Mouse (Mus musculus) adrenal gland, postnatal 36 days (tissue): ENCODE measurements around the gene Prrc2b. TPM values are rescaled to one million over a fixed set of nuclear protein-coding genes. Genes with fewer than 3 reads are reported as not detected.

Source experiments
- DNase-seq, 2 experiments: peaks; one replicate each; pipeline ENCODE4 v3.0.0; 2021; ENCODE audit warnings: mixed read lengths in 1 of 2
- total RNA-seq, 2 experiments: library from RNA; stranded (reverse); gene quantifications; 2 replicates each; pipeline ENCODE4 v1.2.3; 2021

Gene Prrc2b
- total RNA-seq, 2 experiments from 2014 or later = 99.3 to 119 TPM

GRCm38 (mm10) chr2:32235433-32235832 is 84.6 kb downstream of the Prrc2b start:
- no peak for DNase-seq

- peak; percentile 93 for DNase-seq
These were observed 85.2 kb downstream of the Prrc2b start, which contains the start of gene Pomt1 for GRCm38 (mm10) chr2:32235886-32236759. Gene Pomt1, plus strand, starts transcription at chr2:32236590.

GRCm38 (mm10) chr2:32236760-32237487 is 86.0 kb downstream of the Prrc2b start:
- peak; percentile 69 to 71 for DNase-seq

GRCm38 (mm10) chr2:32237571-32237970 is 86.7 kb downstream of the Prrc2b start:
- DNase-seq = no peak

GRCm38 (mm10) chr2:32238708-32239435 is 88.0 kb downstream of the Prrc2b start:
- DNase-seq = no peak

GRCm38 (mm10) chr2:32240591-32240990 is 89.7 kb downstream of the Prrc2b start:
- no peak for DNase-seq

- no peak for DNase-seq
These were observed 92.1 kb downstream of the Prrc2b start for GRCm38 (mm10) chr2:32242986-32243385.

GRCm38 (mm10) chr2:32246741-32247140 is 95.9 kb downstream of the Prrc2b start:
- DNase-seq = peak; percentile 45 to 61

GRCm38 (mm10) chr2:32248377-32249361 is 97.8 kb downstream of the Prrc2b start:
- peak; percentile 69 to 74 for DNase-seq

GRCm38 (mm10) chr2:32251791-32252527 is 101.1 kb downstream of the Prrc2b start:
- peak in 1 of 2 experiments; percentile 45 for DNase-seq

GRCm38 (mm10) chr2:32252658-32253057 is 101.8 kb downstream of the Prrc2b start:
- peak in 1 of 2 experiments; percentile 40 for DNase-seq

- DNase-seq = no peak
These were observed 102.5 kb downstream of the Prrc2b start for GRCm38 (mm10) chr2:32253352-32253751.

- DNase-seq = peak in 1 of 2 experiments; percentile 35
These were observed 103.7 kb downstream of the Prrc2b start for GRCm38 (mm10) chr2:32254563-32254962.

GRCm38 (mm10) chr2:32256273-32256672 is 105.4 kb downstream of the Prrc2b start:
- DNase-seq = peak in 1 of 2 experiments; percentile 23

- peak in 1 of 2 experiments; percentile 43 for DNase-seq
These were observed 108.1 kb downstream of the Prrc2b start for GRCm38 (mm10) chr2:32258887-32259533.

- peak; percentile 94 to 95 for DNase-seq
These were observed 109.0 kb downstream of the Prrc2b start, which contains the start of gene Uck1 for GRCm38 (mm10) chr2:32259657-32260417. Gene Uck1, minus strand, starts transcription at chr2:32260159.

GRCm38 (mm10) chr2:32260635-32261034 is 109.8 kb downstream of the Prrc2b start:
- DNase-seq = peak; percentile 45 to 51

- no peak for DNase-seq
These were observed 124.9 kb downstream of the Prrc2b start for GRCm38 (mm10) chr2:32275823-32276222.

- DNase-seq = peak in 1 of 2 experiments; percentile 25
These were observed 131.4 kb downstream of the Prrc2b start for GRCm38 (mm10) chr2:32282289-32282688.
